12 mouse cellular contexts compared by ENCODE assay signal in genomic region chr12:112595626-112596025, GRCm38 (mm10). TPM values are rescaled to one million over a fixed set of nuclear protein-coding genes. Genes with fewer than 3 reads are reported as not detected.
A peak's percentile ranks its signal among the peaks of the same experiment; 100 is the strongest.
DNase-seq lines count a peak whose midpoint lies in the region; ATAC-seq lines count a peak whose summit lies in the region.
"Had no signal": no experiment of that assay in that cellular context is flagged by ENCODE, and none has a peak within 500 bp of the region (broad histone marks: within the 10 kb centered on the region; RNA-seq: fewer than 3 reads in every experiment).

No protein-coding gene starts in this region.

- H3K9ac ChIP-seq in embryonic facial prominence, embryonic 12.5 days = 0 out of 2 replicates have a peak overlapping the region, but pooled peaks have one; percentile 25
- no peak overlapping the region for H3K9ac ChIP-seq in midbrain, embryonic 15.5 days
- no peak overlapping the region for H3K9ac ChIP-seq in stomach, embryonic 15.5 days
- H3K9ac ChIP-seq: liver, embryonic 14.5 days; neural tube, embryonic 12.5 days had no signal

- H3K36me3 ChIP-seq in embryonic facial prominence, embryonic 12.5 days = no peaks in the 10 kb centered on the region
- H3K36me3 ChIP-seq in embryonic facial prominence, embryonic 10.5 days (replicated peaks) = no peaks in the 10 kb centered on the region
- H3K36me3 ChIP-seq in midbrain, embryonic 10.5 days = no peaks in the 10 kb centered on the region
- no peaks in the 10 kb centered on the region for H3K36me3 ChIP-seq in midbrain, embryonic 15.5 days (replicated peaks)
- no peaks in the 10 kb centered on the region for H3K36me3 ChIP-seq in stomach, embryonic 15.5 days
- H3K36me3 ChIP-seq: forebrain, embryonic 10.5 days; neural tube, embryonic 12.5 days had no signal

- 72% methylated on average over 4 of the region's 4 CpGs for WGBS in embryonic facial prominence, embryonic 12.5 days
- 71% methylated on average over 4 of the region's 4 CpGs for whole genome bisulfite sequencing in embryonic facial prominence, embryonic 10.5 days
- WGBS in midbrain, embryonic 10.5 days = 62% methylated on average over 4 of the region's 4 CpGs
- 67% methylated on average over 4 of the region's 4 CpGs for WGBS in midbrain, embryonic 15.5 days
- WGBS in stomach, embryonic 15.5 days = 78% methylated on average over 4 of the region's 4 CpGs

- no peak for ATAC-seq in embryonic facial prominence, embryonic 12.5 days (ENCODE audit: insufficient number of reproducible peaks, insufficient read depth, low FRiP score, low TSS enrichment)
- ATAC-seq in midbrain, embryonic 15.5 days (replicated peaks) = no peak
- ATAC-seq in stomach, embryonic 15.5 days (ENCODE audit: insufficient read depth, low FRiP score, low read depth) = no peak

- peaks cover 27% of the 10 kb centered on the region for H3K4me1 ChIP-seq in embryonic facial prominence, embryonic 12.5 days
- peaks cover 61% of the 10 kb centered on the region for H3K4me1 ChIP-seq in embryonic facial prominence, embryonic 10.5 days
- peaks cover 49% of the 10 kb centered on the region for H3K4me1 ChIP-seq in midbrain, embryonic 10.5 days
- peaks cover 11% of the 10 kb centered on the region for H3K4me1 ChIP-seq in midbrain, embryonic 15.5 days
- peaks cover 42% of the 10 kb centered on the region for H3K4me1 ChIP-seq in stomach, embryonic 15.5 days

- no peaks in the 10 kb centered on the region for H3K9me3 ChIP-seq in embryonic facial prominence, embryonic 12.5 days
- H3K9me3 ChIP-seq in embryonic facial prominence, embryonic 10.5 days = no peaks in the 10 kb centered on the region
- H3K9me3 ChIP-seq in midbrain, embryonic 10.5 days (replicated peaks) = no peaks in the 10 kb centered on the region
- H3K9me3 ChIP-seq in midbrain, embryonic 15.5 days = no peaks in the 10 kb centered on the region
- no peaks in the 10 kb centered on the region for H3K9me3 ChIP-seq in stomach, embryonic 15.5 days
- H3K9me3 ChIP-seq: forebrain, embryonic 10.5 days; neural tube, embryonic 12.5 days had no signal

- 0 out of 2 replicates have a peak overlapping the region, but pooled peaks have one; percentile 27 for H3K27ac ChIP-seq in embryonic facial prominence, embryonic 12.5 days
- no peak overlapping the region for H3K27ac ChIP-seq in embryonic facial prominence, embryonic 10.5 days (replicated peaks)
- 0 out of 2 replicates have a peak overlapping the region, but pooled peaks have one; percentile 49 for H3K27ac ChIP-seq in midbrain, embryonic 10.5 days (replicated peaks)
- H3K27ac ChIP-seq in midbrain, embryonic 15.5 days = no peak overlapping the region
- H3K27ac ChIP-seq in stomach, embryonic 15.5 days = peak overlapping the region; percentile 2; the same call in 1 of the 2 replicates
- H3K27ac ChIP-seq: liver, embryonic 14.5 days; neural tube, embryonic 12.5 days had no signal

- H3K27me3 ChIP-seq in embryonic facial prominence, embryonic 12.5 days = no peaks in the 10 kb centered on the region
- peaks cover 9% of the 10 kb centered on the region for H3K27me3 ChIP-seq in embryonic facial prominence, embryonic 10.5 days (replicated peaks; ENCODE audit: low read depth, poor library complexity, severe bottlenecking)
- peaks cover 29% of the 10 kb centered on the region for H3K27me3 ChIP-seq in midbrain, embryonic 10.5 days (ENCODE audit: low read depth, poor library complexity, severe bottlenecking)
- H3K27me3 ChIP-seq in midbrain, embryonic 15.5 days (replicated peaks) = no peaks in the 10 kb centered on the region
- no peaks in the 10 kb centered on the region for H3K27me3 ChIP-seq in stomach, embryonic 15.5 days (replicated peaks)

- H3K4me2 ChIP-seq in embryonic facial prominence, embryonic 12.5 days (replicated peaks) = no peak overlapping the region
- H3K4me2 ChIP-seq in midbrain, embryonic 15.5 days = no peak overlapping the region
- H3K4me2 ChIP-seq in stomach, embryonic 15.5 days = no peak overlapping the region

- H3K4me3 ChIP-seq in embryonic facial prominence, embryonic 12.5 days = no peak overlapping the region
- H3K4me3 ChIP-seq in embryonic facial prominence, embryonic 10.5 days = no peak overlapping the region
- no peak overlapping the region for H3K4me3 ChIP-seq in midbrain, embryonic 10.5 days
- no peak overlapping the region for H3K4me3 ChIP-seq in midbrain, embryonic 15.5 days
- no peak overlapping the region for H3K4me3 ChIP-seq in stomach, embryonic 15.5 days (replicated peaks)
- H3K4me3 ChIP-seq: forebrain, embryonic 10.5 days; neural tube, embryonic 12.5 days had no signal

- no peak for DNase-seq in embryonic facial prominence, embryonic 10.5 days (ENCODE audit: low spot score)
- no peak for DNase-seq in midbrain, embryonic 10.5 days (ENCODE audit: low spot score)
- DNase-seq in gastrocnemius, postnatal 10 days = peak; percentile 62
- DNase-seq in spleen, postnatal 14 days (ENCODE audit: low spot score in 2 of 2) = no peak
- no peak for DNase-seq in layer of hippocampus, postnatal 25 days (ENCODE audit: extremely low spot score in 1 of 2, low spot score in 1 of 2)
- DNase-seq: kidney, adult 8-10 months had no signal

RNA-seq across cellular contexts. Expression of gene Inf2, which starts 7.0 kb away (rescaled TPM):
- polyA plus RNA-seq in embryonic facial prominence, embryonic 12.5 days (2016; fragmentation: Nextera tagmentation; extraction: Ambion mirVana) = 2.9 and 3.1 TPM in 2 replicates
- 1.5 and 1.7 TPM in 2 replicates for polyA plus RNA-seq in embryonic facial prominence, embryonic 10.5 days (2016; fragmentation: Nextera tagmentation; extraction: Ambion mirVana)
- 1.7 and 1.8 TPM in 2 replicates for polyA plus RNA-seq in midbrain, embryonic 10.5 days (2016; fragmentation: Nextera tagmentation; extraction: Ambion mirVana)
- polyA plus RNA-seq in midbrain, embryonic 15.5 days (2015; fragmentation: Nextera tagmentation; extraction: Ambion mirVana) = 1.0 and 2.4 TPM in 2 replicates
- 10 to 100 TPM; 16.8 to 22.5 TPM for total RNA-seq in gastrocnemius, postnatal 10 days (2021)
- 4.3 and 4.4 TPM in 2 replicates for polyA plus RNA-seq in stomach, embryonic 15.5 days (2015; fragmentation: Nextera tagmentation; extraction: Ambion mirVana)
- total RNA-seq in layer of hippocampus, postnatal 25 days (2021) = 100 to 1,000 TPM; 116 to 146 TPM

RNA-seq across cellular contexts. Expression of gene Adssl1, which starts 24.2 kb away (rescaled TPM):
- 5.0 and 6.6 TPM in 2 replicates for polyA plus RNA-seq in embryonic facial prominence, embryonic 12.5 days (2016; fragmentation: Nextera tagmentation; extraction: Ambion mirVana)
- 4.0 and 4.3 TPM in 2 replicates for polyA plus RNA-seq in embryonic facial prominence, embryonic 10.5 days (2016; fragmentation: Nextera tagmentation; extraction: Ambion mirVana)
- polyA plus RNA-seq in midbrain, embryonic 10.5 days (2016; fragmentation: Nextera tagmentation; extraction: Ambion mirVana) = 2.9 and 3.4 TPM in 2 replicates
- 3.1 and 3.6 TPM in 2 replicates for polyA plus RNA-seq in midbrain, embryonic 15.5 days (2015; fragmentation: Nextera tagmentation; extraction: Ambion mirVana)
- total RNA-seq in gastrocnemius, postnatal 10 days (2021) = 100 to 1,000 TPM; 340 to 358 TPM
- polyA plus RNA-seq in stomach, embryonic 15.5 days (2015; fragmentation: Nextera tagmentation; extraction: Ambion mirVana) = 4.3 and 4.4 TPM in 2 replicates
- total RNA-seq in layer of hippocampus, postnatal 25 days (2021) = 10 to 100 TPM; 11.4 to 12.9 TPM

RNA-seq across cellular contexts. Expression of gene Siva1, which starts 48.9 kb away (rescaled TPM):
- polyA plus RNA-seq in embryonic facial prominence, embryonic 12.5 days (2016; fragmentation: Nextera tagmentation; extraction: Ambion mirVana) = 205 and 218 TPM in 2 replicates
- polyA plus RNA-seq in embryonic facial prominence, embryonic 10.5 days (2016; fragmentation: Nextera tagmentation; extraction: Ambion mirVana) = 332 TPM in 2 replicates
- 306 and 361 TPM in 2 replicates for polyA plus RNA-seq in midbrain, embryonic 10.5 days (2016; fragmentation: Nextera tagmentation; extraction: Ambion mirVana)
- 51.2 and 59.2 TPM in 2 replicates for polyA plus RNA-seq in midbrain, embryonic 15.5 days (2015; fragmentation: Nextera tagmentation; extraction: Ambion mirVana)
- 10 to 100 TPM; 27.2 to 28.1 TPM for total RNA-seq in gastrocnemius, postnatal 10 days (2021)
- 198 and 214 TPM in 2 replicates for polyA plus RNA-seq in stomach, embryonic 15.5 days (2015; fragmentation: Nextera tagmentation; extraction: Ambion mirVana)
- 10 to 100 TPM; 20.0 to 21.9 TPM for total RNA-seq in layer of hippocampus, postnatal 25 days (2021)

Comparison
In these comparisons a context has a peak if more than half of its experiments do, and no peak if none do; other contexts are left out.
1. H3K27ac ChIP-seq: peak in embryonic facial prominence, embryonic 12.5 days (single experiment), midbrain, embryonic 10.5 days (single experiment) and stomach, embryonic 15.5 days (single experiment); none in embryonic facial prominence, embryonic 10.5 days (single experiment) and midbrain, embryonic 15.5 days (single experiment).